Mouse (Mus musculus) lung, postnatal 0 days (tissue): ENCODE measurements around the gene Zfand2b. TPM values are rescaled to one million over a fixed set of nuclear protein-coding genes. Genes with fewer than 3 reads are reported as not detected.
A peak's percentile ranks its signal among the peaks of the same experiment; 100 is the strongest.

Source experiments
- ATAC-seq: fragments of 200-750 bp; cut with Nextera tagmentation; 2 replicates; pipeline ENCODE4 v1.8.0; 2017; ENCODE audit warnings: moderate library complexity
- DNase-seq: peaks from one replicate; pipeline ENCODE4 v3.0.0-alpha.2; 2016; ENCODE audit warnings: low spot score
- H3K27ac ChIP-seq: fragments of 300-500 bp; sonication (generic); 2 replicates; pipeline ENCODE4 v1.5.1; 2014; ENCODE audit warnings: antibody characterized with exemption, mild to moderate bottlenecking, low read length, mixed read lengths
- H3K27me3 ChIP-seq: fragments of 300-500 bp; sonication (generic); replicated peaks from 2 replicates; pipeline ENCODE4 v1.6.1; 2014; ENCODE audit warnings: low read length, mixed read lengths; ENCODE audit not compliant: insufficient read depth
- H3K36me3 ChIP-seq: fragments of 300-500 bp; sonication (generic); 2 replicates; pipeline ENCODE4 v1.6.1; 2014; ENCODE audit warnings: low read length, mixed read lengths; ENCODE audit not compliant: insufficient read depth
- H3K4me1 ChIP-seq: fragments of 300-500 bp; sonication (generic); 2 replicates; pipeline ENCODE4 v1.6.1; 2014; ENCODE audit warnings: antibody characterized with exemption, low read depth, low read length, mixed read lengths; ENCODE audit not compliant: insufficient read depth
- H3K4me2 ChIP-seq: fragments of 300-500 bp; sonication (generic); replicated peaks from 2 replicates; pipeline ENCODE4 v1.6.1; 2014; ENCODE audit warnings: low read depth, mild to moderate bottlenecking, low read length, moderate library complexity, mixed read lengths
- H3K4me3 ChIP-seq: fragments of 300-500 bp; sonication (generic); 2 replicates; pipeline ENCODE4 v1.5.1; 2014; ENCODE audit warnings: low read depth, low read length
- H3K9ac ChIP-seq: fragments of 300-500 bp; sonication (generic); replicated peaks from 2 replicates; pipeline ENCODE4 v1.6.1; 2014; ENCODE audit warnings: low read depth, mild to moderate bottlenecking
- H3K9me3 ChIP-seq: fragments of 300-500 bp; sonication (generic); 2 replicates; pipeline ENCODE4 v1.6.1; 2016; ENCODE audit warnings: low read length, mixed read lengths
- CTCF ChIP-seq: IDR thresholded peaks from 2 replicates; pipeline ENCODE4 v1.5.1; 2016; ENCODE audit warnings: antibody characterized with exemption, mild to moderate bottlenecking
- EP300 ChIP-seq: IDR thresholded peaks from 2 replicates; pipeline ENCODE4 v1.6.1; 2016; ENCODE audit warnings: antibody characterized with exemption, mild to moderate bottlenecking, control low read depth
- WGBS: fragments of 180-500 bp; shearing (Covaris S2); extraction: QIAGEN DNeasy Blood & Tissue Kit; methylation state at CpG from one replicate; pipeline ENCODE4 v1.1.7; 2014; 5-methylcytosine and 5-hydroxymethylcytosine counted together
- polyA plus RNA-seq: library from polyadenylated mRNA; unstranded; fragments of >200 nt; fragmentation: Nextera tagmentation; extraction: Ambion mirVana; gene quantifications from 2 replicates; pipeline ENCODE4 v1.2.1, GENCODE M21; 2015

Zfand2b gene
- polyA plus RNA-seq: 50.5 and 56.1 TPM in 2 replicates

DNA sequence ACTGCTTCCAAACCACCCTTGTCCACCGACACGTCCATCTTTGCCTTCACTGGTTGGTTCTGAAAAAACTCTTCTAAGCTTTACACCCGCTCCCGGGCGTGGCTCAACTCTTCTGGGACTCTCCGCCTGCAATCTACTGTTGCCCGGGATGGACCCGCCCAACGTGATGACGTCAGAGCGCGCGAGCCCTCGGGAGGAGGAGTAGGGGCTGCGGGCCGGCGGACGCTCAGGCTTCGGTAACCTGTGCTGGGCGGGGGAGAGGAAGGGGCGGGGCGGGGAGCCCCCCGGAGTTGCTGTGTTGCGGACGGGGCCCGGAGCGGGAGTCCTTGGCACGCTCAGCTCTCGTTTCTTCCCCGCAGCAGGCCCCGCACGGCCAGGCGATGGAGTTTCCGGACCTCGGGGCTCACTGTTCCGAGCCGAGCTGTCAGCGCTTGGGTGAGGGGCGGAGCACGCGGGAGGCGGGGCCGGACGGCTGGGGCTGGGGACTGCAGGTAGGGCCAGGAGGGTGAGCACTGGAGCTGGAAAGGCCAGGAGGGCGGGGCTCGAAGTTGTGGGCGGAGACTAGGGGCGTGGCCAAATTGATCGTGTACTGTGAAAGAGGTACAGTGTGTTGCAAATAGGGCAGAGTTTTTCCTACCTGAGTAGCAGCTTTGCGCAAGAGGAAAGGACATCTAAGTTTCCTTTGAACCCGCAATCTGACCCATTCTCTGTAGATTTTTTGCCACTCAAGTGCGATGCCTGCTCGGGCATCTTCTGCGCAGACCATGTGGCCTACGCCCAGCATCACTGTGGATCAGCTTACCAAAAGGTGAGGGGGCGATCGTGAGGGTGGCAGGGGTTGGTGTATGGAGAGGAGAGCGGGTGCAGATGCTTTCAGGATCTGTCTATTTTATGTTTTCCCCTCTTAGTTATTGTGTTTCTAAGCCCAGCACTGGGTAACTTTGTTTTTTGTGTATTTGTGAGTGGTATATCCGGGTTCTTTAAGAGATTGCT is at the start of gene Zfand2b:
TSS of gene Zfand2b (plus strand) at position 175 of the 993 bp plus-strand sequence.
- no peak; the same call in none of the 2 replicates for TF ChIP-seq CTCF
- TF ChIP-seq EP300: no peak
- Histone ChIP-seq H3K9me3 (no peaks in the 10 kb centered on the region), H3K4me1 (peaks cover 4% of the 10 kb centered on the region; the same call in 1 of the 2 replicates), H3K4me3 (peak within 1 kb of the TSS; percentile 80), H3K27me3 (no peaks in the 10 kb centered on the region), H3K27ac (peak within 1 kb of the TSS; percentile 84), H3K36me3 (peaks cover 26% of the 10 kb centered on the region), H3K9ac (peak within 1 kb of the TSS; percentile 56), H3K4me2 (peak within 1 kb of the TSS; percentile 55)
- DNase-seq: peak; percentile 97
- ATAC-seq: peak; percentile 98
- 1% methylated on average over 55 of the region's 59 CpGs for WGBS

GRCm38 (mm10) chr1:75122211-75122610 is 46.2 kb upstream of the Zfand2b start:
- WGBS: 76% methylated on average over 3 of the region's 3 CpGs
- no peak overlapping the region for H3K9ac ChIP-seq
- DNase-seq: no peak
- H3K4me1 ChIP-seq: peaks cover 6% of the 10 kb centered on the region; the same call in 1 of the 2 replicates
- no peaks in the 10 kb centered on the region for H3K27me3 ChIP-seq
- no peak overlapping the region for H3K4me3 ChIP-seq
- ATAC-seq: no peak
- no peaks in the 10 kb centered on the region for H3K36me3 ChIP-seq
- H3K9me3 ChIP-seq: no peaks in the 10 kb centered on the region
- H3K27ac ChIP-seq: no peak overlapping the region
- no peak overlapping the region for H3K4me2 ChIP-seq
- TF ChIP-seq CTCF (peak; percentile 46), EP300 (no peak)

DNA sequence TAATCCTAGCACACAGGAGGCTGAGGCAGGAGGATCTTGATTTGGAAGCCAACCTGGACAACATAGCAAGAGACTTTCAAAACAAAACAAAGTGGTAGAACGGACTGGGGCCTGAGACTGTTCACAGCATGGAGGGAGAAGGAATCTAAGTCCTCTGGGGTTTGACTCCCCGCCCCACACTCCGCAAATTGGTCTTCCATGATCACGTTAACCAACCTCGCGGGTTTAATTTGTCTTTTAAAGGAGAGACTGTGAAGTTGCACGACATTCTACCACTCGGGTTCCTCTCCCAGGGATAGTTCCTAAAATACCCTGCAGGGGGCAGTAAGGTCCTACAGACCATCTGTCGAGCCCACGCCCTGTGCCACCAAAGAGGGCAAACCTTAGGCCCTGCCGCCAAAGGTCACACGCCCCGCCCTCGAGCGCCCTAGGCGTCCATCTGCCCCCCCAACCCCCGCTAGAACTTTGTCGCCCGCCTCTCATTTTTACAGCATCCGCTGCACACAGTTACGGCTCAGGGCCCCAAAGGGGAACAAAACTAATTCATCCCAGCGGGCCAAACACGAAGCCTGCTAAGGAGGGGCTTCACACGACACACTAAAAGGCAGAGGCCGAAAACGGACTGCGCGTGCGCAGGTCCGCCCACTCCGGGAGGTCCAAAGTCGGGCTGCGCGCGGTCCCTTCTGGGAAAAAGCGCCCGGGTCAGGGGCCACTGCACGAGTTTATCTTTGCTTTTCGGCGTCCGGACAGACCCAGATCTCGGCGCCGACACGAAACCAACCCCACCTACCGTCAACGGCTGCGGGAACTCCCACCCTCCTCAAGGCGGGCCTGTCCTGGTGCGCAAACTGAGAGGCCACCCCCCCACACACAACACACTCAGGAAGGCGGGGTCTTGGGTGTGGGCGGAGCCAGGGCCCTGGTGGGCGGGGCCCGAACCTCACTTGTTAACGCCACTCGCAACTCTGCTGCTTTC is 43.8 kb upstream of the Zfand2b start, which contains the start of gene Nhej1:
TSS of gene Nhej1 (minus strand) at position 855 of the 976 bp plus-strand sequence.
- TF ChIP-seq CTCF (peak; percentile 88), EP300 (peak; percentile 21; the same call in 1 of the 2 replicates)
- Histone ChIP-seq H3K4me2 (peak within 1 kb of the TSS; percentile 39), H3K4me3 (peak within 1 kb of the TSS; percentile 49), H3K27me3 (no peaks in the 10 kb centered on the region), H3K4me1 (peaks cover 6% of the 10 kb centered on the region; the same call in 1 of the 2 replicates), H3K36me3 (no peaks in the 10 kb centered on the region), H3K9ac (peak within 1 kb of the TSS; percentile 48), H3K27ac (peak within 1 kb of the TSS; percentile 94), H3K9me3 (no peaks in the 10 kb centered on the region)
- DNase-seq (peak; percentile 98), ATAC-seq (peak; percentile 98)
- 3% methylated on average over 53 of the region's 56 CpGs for WGBS

GRCm38 (mm10) chr1:75125418-75125817 is 43.0 kb upstream of the Zfand2b start:
- DNase-seq: no peak
- peak overlapping the region; percentile 94 for H3K27ac ChIP-seq
- no peaks in the 10 kb centered on the region for H3K9me3 ChIP-seq
- H3K4me1 ChIP-seq: peaks cover 6% of the 10 kb centered on the region; the same call in 1 of the 2 replicates
- H3K36me3 ChIP-seq: no peaks in the 10 kb centered on the region
- H3K4me2 ChIP-seq: peak overlapping the region; percentile 39
- ATAC-seq: no peak
- WGBS: 28% methylated on average over 5 of the region's 5 CpGs
- H3K27me3 ChIP-seq: no peaks in the 10 kb centered on the region
- TF ChIP-seq EP300: no peak
- TF ChIP-seq CTCF: no peak
- H3K4me3 ChIP-seq: peak overlapping the region; percentile 49
- H3K9ac ChIP-seq: peak overlapping the region; percentile 48

DNA sequence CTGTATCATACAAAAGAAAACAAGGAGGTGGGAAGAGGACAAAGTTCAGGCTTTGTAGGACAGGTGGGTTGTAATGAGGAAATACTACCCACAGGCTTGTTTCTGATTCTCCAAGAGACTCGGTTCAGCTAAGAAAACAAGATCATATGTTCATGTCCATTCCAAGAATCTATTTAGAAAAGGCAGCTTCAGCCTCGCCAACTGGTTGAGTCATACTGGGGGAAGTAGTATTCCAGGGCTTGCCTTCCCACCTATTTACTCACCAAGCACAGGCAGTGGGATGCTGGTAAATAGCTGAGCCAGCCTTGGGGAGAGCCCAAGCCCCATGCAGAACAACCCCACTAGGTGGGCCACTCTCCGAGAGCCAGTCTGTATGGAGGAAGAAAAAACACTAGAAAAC is 39.8 kb upstream of the Zfand2b start:
- no peak for DNase-seq
- Histone ChIP-seq H3K27ac (no peak overlapping the region), H3K27me3 (no peaks in the 10 kb centered on the region), H3K4me1 (peaks cover 6% of the 10 kb centered on the region; the same call in 1 of the 2 replicates), H3K36me3 (no peaks in the 10 kb centered on the region), H3K4me2 (no peak overlapping the region), H3K4me3 (no peak overlapping the region), H3K9ac (no peak overlapping the region), H3K9me3 (no peaks in the 10 kb centered on the region)
- no peak for ATAC-seq
- TF ChIP-seq CTCF (no peak), EP300 (no peak)
- 71% methylated on average over 3 of the region's 3 CpGs for WGBS
